ENCODE assay signal across 22 mouse cellular contexts in the genomic region with DNA sequence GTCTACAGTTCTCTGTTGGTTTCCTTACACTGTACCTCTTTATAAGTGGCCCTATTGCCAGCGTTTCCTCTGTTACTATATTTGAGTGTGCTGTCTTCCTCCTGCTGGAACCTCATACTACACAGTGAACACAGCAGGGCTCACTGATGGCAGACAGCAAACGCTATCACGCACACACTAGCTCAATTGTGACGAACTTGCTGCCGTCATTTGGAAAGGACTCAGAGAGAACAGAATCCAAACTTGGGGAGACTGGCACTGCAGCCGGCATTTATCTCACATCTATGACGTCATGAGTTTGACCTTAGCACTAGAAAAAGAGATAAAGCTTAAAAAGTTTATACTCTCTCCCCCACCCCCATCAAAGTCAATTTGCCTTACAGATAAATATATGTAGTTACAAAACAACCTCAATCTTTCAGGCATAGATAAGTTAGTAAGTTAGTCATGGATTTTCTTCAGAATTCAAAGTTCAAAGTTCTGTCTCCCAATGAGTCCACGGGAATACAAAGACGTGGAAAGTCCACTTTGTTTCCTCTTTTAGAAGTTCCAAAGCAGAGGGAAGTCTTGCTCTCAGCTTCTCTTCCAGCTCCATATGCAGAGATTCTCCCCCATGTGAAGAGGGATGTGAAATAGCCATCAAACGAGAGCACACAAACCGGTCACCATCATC.
DNase-seq lines count a peak whose midpoint lies in the region; ATAC-seq and TF ChIP-seq lines count a peak whose summit lies in the region.
"Had no signal": no experiment of that assay in that cellular context is flagged by ENCODE, and none has a peak within 500 bp of the region (broad histone marks: within the 10 kb centered on the region; RNA-seq: fewer than 3 reads in every experiment).

No protein-coding gene starts in this region.

- no peak for DNase-seq in heart, adult 9 months (ENCODE audit: low spot score in 2 of 2)
- peak; percentile 23 for DNase-seq in lung, postnatal 0 days (ENCODE audit: low spot score)
- no peak for DNase-seq in lung, postnatal 10 days
- peak; percentile 46 for DNase-seq in induced T-regulatory cell, adult 2 months (ENCODE audit: low read depth)
- DNase-seq in stomach, postnatal 0 days (ENCODE audit: low spot score) = peak; percentile 41
- no peak for DNase-seq in spleen, postnatal 10 days (ENCODE audit: low spot score in 2 of 2)
- DNase-seq: retina, postnatal 1 day; thymus, postnatal 25 days had no signal

- no peak overlapping the region for H3K9ac ChIP-seq in heart, embryonic 16.5 days (ENCODE audit: low read length)
- no peak overlapping the region for H3K9ac ChIP-seq in lung, postnatal 0 days (replicated peaks; ENCODE audit: low read depth)
- H3K9ac ChIP-seq in stomach, postnatal 0 days (ENCODE audit: low read length) = no peak overlapping the region
- H3K9ac ChIP-seq: kidney, embryonic 15.5 days; limb, embryonic 12.5 days; lung, embryonic 15.5 days; neural tube, embryonic 15.5 days; stomach, embryonic 15.5 days had no signal

- H3K4me1 ChIP-seq in heart, embryonic 16.5 days (ENCODE audit: control insufficient read depth, insufficient read depth, low read length) = peaks cover 11% of the 10 kb centered on the region
- H3K4me1 ChIP-seq in lung, postnatal 0 days (ENCODE audit: insufficient read depth, low read depth, low read length) = no peaks in the 10 kb centered on the region
- H3K4me1 ChIP-seq in stomach, postnatal 0 days (replicated peaks; ENCODE audit: control insufficient read depth, insufficient read depth) = peaks cover 2% of the 10 kb centered on the region; the same call in 1 of the 2 replicates
- H3K4me1 ChIP-seq: hindbrain, embryonic 10.5 days; midbrain, embryonic 10.5 days; neural tube, embryonic 15.5 days had no signal

- H3K9me3 ChIP-seq in heart, embryonic 16.5 days (replicated peaks; ENCODE audit: control insufficient read depth, low read length) = no peaks in the 10 kb centered on the region
- no peaks in the 10 kb centered on the region for H3K9me3 ChIP-seq in lung, postnatal 0 days (ENCODE audit: low read length)
- no peaks in the 10 kb centered on the region for H3K9me3 ChIP-seq in stomach, postnatal 0 days (ENCODE audit: control insufficient read depth, low read length)
- H3K9me3 ChIP-seq: embryonic facial prominence, embryonic 10.5 days; hindbrain, embryonic 10.5 days; kidney, embryonic 15.5 days; limb, embryonic 12.5 days; lung, embryonic 15.5 days; midbrain, embryonic 10.5 days; neural tube, embryonic 15.5 days; stomach, embryonic 15.5 days had no signal

- TF ChIP-seq EP300 in lung, postnatal 0 days (IDR thresholded peaks at IDR 0.05) = no peak
- TF ChIP-seq EP300 in stomach, postnatal 0 days (optimal IDR thresholded peaks at IDR 0.05) = no peak

- H3K4me2 ChIP-seq in heart, embryonic 16.5 days (ENCODE audit: low read depth, low read length) = peak overlapping the region; percentile 29; the same call in 1 of the 2 replicates
- H3K4me2 ChIP-seq in lung, postnatal 0 days (replicated peaks; ENCODE audit: low read depth, low read length) = no peak overlapping the region
- H3K4me2 ChIP-seq in stomach, postnatal 0 days (replicated peaks; ENCODE audit: low read depth) = no peak overlapping the region
- H3K4me2 ChIP-seq: kidney, embryonic 15.5 days; limb, embryonic 12.5 days; lung, embryonic 15.5 days; neural tube, embryonic 15.5 days; stomach, embryonic 15.5 days had no signal

- TF ChIP-seq CTCF in lung, postnatal 0 days (IDR thresholded peaks at IDR 0.05) = no peak
- TF ChIP-seq CTCF in stomach, postnatal 0 days (IDR thresholded peaks at IDR 0.05; ENCODE audit: low read depth) = no peak

- no peak overlapping the region for H3K4me3 ChIP-seq in heart, embryonic 16.5 days (ENCODE audit: low read length)
- no peak overlapping the region for H3K4me3 ChIP-seq in lung, postnatal 0 days (ENCODE audit: low read depth, low read length)
- H3K4me3 ChIP-seq in stomach, postnatal 0 days (ENCODE audit: low read depth, low read length) = no peak overlapping the region
- H3K4me3 ChIP-seq: embryonic facial prominence, embryonic 10.5 days; erythroblast, embryonic 14.5 days; hindbrain, embryonic 10.5 days; kidney, embryonic 15.5 days; layer of hippocampus, adult 2 months; left cerebral cortex, adult 2 months; limb, embryonic 12.5 days; lung, embryonic 15.5 days; midbrain, embryonic 10.5 days; neural tube, embryonic 15.5 days; stomach, embryonic 15.5 days had no signal

- H3K36me3 ChIP-seq in heart, embryonic 16.5 days (ENCODE audit: control insufficient read depth, insufficient read depth) = no peaks in the 10 kb centered on the region
- H3K36me3 ChIP-seq in lung, postnatal 0 days (ENCODE audit: insufficient read depth, low read length) = no peaks in the 10 kb centered on the region
- no peaks in the 10 kb centered on the region for H3K36me3 ChIP-seq in stomach, postnatal 0 days (ENCODE audit: control insufficient read depth, insufficient read depth, low read length)
- H3K36me3 ChIP-seq: embryonic facial prominence, embryonic 10.5 days; hindbrain, embryonic 10.5 days; kidney, embryonic 15.5 days; limb, embryonic 12.5 days; lung, embryonic 15.5 days; midbrain, embryonic 10.5 days; neural tube, embryonic 15.5 days; stomach, embryonic 15.5 days had no signal

- peak; percentile 67; the same call in 1 of the 2 replicates for ATAC-seq in heart, embryonic 16.5 days (replicated peaks; ENCODE audit: extremely low read depth, insufficient read depth, low FRiP score)
- ATAC-seq in lung, postnatal 0 days = peak; percentile 61
- peak; percentile 41 for ATAC-seq in stomach, postnatal 0 days (ENCODE audit: low FRiP score, low TSS enrichment)
- ATAC-seq: forebrain, embryonic 16.5 days had no signal

- WGBS in heart, embryonic 16.5 days = 21% methylated on average over 11 of the region's 11 CpGs
- 31% methylated on average over 11 of the region's 11 CpGs for WGBS in lung, postnatal 0 days
- 43% methylated on average over 11 of the region's 11 CpGs for WGBS in stomach, postnatal 0 days

- H3K27me3 ChIP-seq in heart, embryonic 16.5 days (ENCODE audit: control insufficient read depth, insufficient read depth, low read length) = no peaks in the 10 kb centered on the region
- H3K27me3 ChIP-seq in lung, postnatal 0 days (replicated peaks; ENCODE audit: insufficient read depth, low read length) = 0 out of 2 replicates have a peak, but pooled peaks cover 6% of the 10 kb centered on the region
- H3K27me3 ChIP-seq in stomach, postnatal 0 days (ENCODE audit: control insufficient read depth, insufficient read depth, low read length) = no peaks in the 10 kb centered on the region
- H3K27me3 ChIP-seq: CH12.LX; kidney, embryonic 15.5 days; limb, embryonic 12.5 days; neural tube, embryonic 15.5 days; stomach, embryonic 15.5 days had no signal

- no peak overlapping the region for H3K27ac ChIP-seq in heart, embryonic 16.5 days (ENCODE audit: low read length)
- H3K27ac ChIP-seq in lung, postnatal 0 days (ENCODE audit: low read length) = no peak overlapping the region
- H3K27ac ChIP-seq in stomach, postnatal 0 days (replicated peaks) = peak overlapping the region; percentile 63
- H3K27ac ChIP-seq: embryonic facial prominence, embryonic 10.5 days; hindbrain, embryonic 10.5 days; kidney, embryonic 15.5 days; layer of hippocampus, adult 2 months; left cerebral cortex, adult 2 months; limb, embryonic 12.5 days; lung, embryonic 15.5 days; midbrain, embryonic 10.5 days; neural tube, embryonic 15.5 days; stomach, embryonic 15.5 days had no signal

Comparison
In these comparisons a context has a peak if more than half of its experiments do, and no peak if none do; other contexts are left out.
1. DNase-seq: peak in lung, postnatal 0 days (single experiment), induced T-regulatory cell, adult 2 months (single experiment) and stomach, postnatal 0 days (single experiment); none in heart, adult 9 months (0 of 2), lung, postnatal 10 days (single experiment) and spleen, postnatal 10 days (0 of 2).
2. Peak in every context shown above with its lines, with median percentiles within 50 percentile points of each other: ATAC-seq.